Mouse (Mus musculus) liver, adult 2 months (tissue): Measurements from ENCODE around the gene Cmip.

Experiments
- CTCF ChIP-seq: fragments of 200-500 bp; IDR thresholded peaks from 2 replicates; pipeline ENCODE4 v1.5.1; 2011; ENCODE audit warnings: low read depth, low read length, control low read depth
- POLR2A ChIP-seq: fragments of 200-500 bp; IDR thresholded peaks from 2 replicates; pipeline ENCODE4 v1.6.1; 2011; ENCODE audit warnings: low read length, control low read depth; ENCODE audit not compliant: insufficient read depth; ENCODE audit errors: extremely low read depth

GRCm38 (mm10) chr8:117263442-117263841, 6.6 kb downstream of the Cmip start:
- TF ChIP-seq POLR2A (no peak), CTCF (no peak)
